24 mouse cellular contexts compared by ENCODE assay signal in genomic region chr8:61375205-61375604, GRCm38 (mm10).
A peak's percentile ranks its signal among the peaks of the same experiment; 100 is the strongest.
DNase-seq lines count a peak whose midpoint lies in the region; ATAC-seq and TF ChIP-seq lines count a peak whose summit lies in the region.
"Had no signal": no experiment of that assay in that cellular context is flagged by ENCODE, and none has a peak within 500 bp of the region (broad histone marks: within the 10 kb centered on the region; RNA-seq: fewer than 3 reads in every experiment).

No protein-coding gene starts in this region.

- no peak overlapping the region for H3K4me2 ChIP-seq in intestine, embryonic 16.5 days (ENCODE audit: low read depth, low read length)
- H3K4me2 ChIP-seq in intestine, postnatal 0 days (replicated peaks; ENCODE audit: low read depth), result no peak overlapping the region
- no peak overlapping the region for H3K4me2 ChIP-seq in kidney, embryonic 15.5 days
- no peak overlapping the region for H3K4me2 ChIP-seq in kidney, postnatal 0 days (ENCODE audit: low read length)
- H3K4me2 ChIP-seq: embryonic facial prominence, embryonic 12.5 days; forebrain, embryonic 13.5 days had no signal

- peaks cover 3% of the 10 kb centered on the region; the same call in 1 of the 2 replicates for H3K4me1 ChIP-seq in intestine, embryonic 16.5 days (ENCODE audit: control insufficient read depth, insufficient read depth, low read length)
- no peaks in the 10 kb centered on the region; the same call in 1 of the 2 replicates for H3K4me1 ChIP-seq in intestine, postnatal 0 days (replicated peaks; ENCODE audit: control insufficient read depth, insufficient read depth, low read length)
- peaks cover 15% of the 10 kb centered on the region for H3K4me1 ChIP-seq in kidney, adult 2 months (ENCODE audit: control insufficient read depth, insufficient read depth, low read length)
- peaks cover 6% of the 10 kb centered on the region; the same call in 1 of the 2 replicates for H3K4me1 ChIP-seq in kidney, embryonic 15.5 days
- H3K4me1 ChIP-seq in kidney, postnatal 0 days (replicated peaks; ENCODE audit: insufficient read depth, low read length), result no peaks in the 10 kb centered on the region
- H3K4me1 ChIP-seq: embryonic facial prominence, embryonic 10.5 days; embryonic facial prominence, embryonic 12.5 days had no signal

- no peak for TF ChIP-seq CTCF in intestine, postnatal 0 days (IDR thresholded peaks at IDR 0.05; ENCODE audit: low read depth)
- no peak for TF ChIP-seq CTCF in kidney, adult 2 months (conservative IDR thresholded peaks at IDR 0.05; ENCODE audit: insufficient read depth, insufficient read length, low read depth, low read length)
- TF ChIP-seq CTCF in kidney, postnatal 0 days (IDR thresholded peaks at IDR 0.05; ENCODE audit: low read depth), result no peak

- peak; percentile 59 for DNase-seq in kidney, adult 2 months
- DNase-seq in kidney, postnatal 14 days, result no peak
- no peak for DNase-seq in kidney, adult 8-10 months
- DNase-seq in kidney, postnatal 0 days (ENCODE audit: low spot score), result no peak
- no peak for DNase-seq in kidney, postnatal 25 days
- DNase-seq: adrenal gland, adult 8-10 months; adrenal gland, postnatal 14 days; adrenal gland, postnatal 36 days; B cell, adult 2 months; cerebellum, adult 11-12 months; cerebellum, adult 2 months; cerebellum, adult 9-10 months; cerebellum, postnatal 10 days; cerebellum, postnatal 25 days had no signal

- WGBS in intestine, embryonic 16.5 days, result 57% methylated on average over 7 of the region's 7 CpGs
- 50% methylated on average over 7 of the region's 7 CpGs for WGBS in intestine, postnatal 0 days
- WGBS in kidney, adult 2 months, result 39% methylated on average over 7 of the region's 7 CpGs
- WGBS in kidney, embryonic 15.5 days, result 65% methylated on average over 7 of the region's 7 CpGs
- 58% methylated on average over 7 of the region's 7 CpGs for WGBS in kidney, postnatal 0 days

- no peak for TF ChIP-seq POLR2A in kidney, adult 2 months (IDR thresholded peaks at IDR 0.05; ENCODE audit: low read depth, low read length)

- peak; percentile 28; the same call in 1 of the 2 replicates for ATAC-seq in intestine, embryonic 16.5 days
- no peak for ATAC-seq in intestine, postnatal 0 days
- ATAC-seq in kidney, embryonic 15.5 days (replicated peaks; ENCODE audit: low FRiP score), result peak; percentile 53
- ATAC-seq in kidney, postnatal 0 days (replicated peaks; ENCODE audit: low FRiP score, low read depth), result no peak
- ATAC-seq: activated CD4-positive, CD25-positive, alpha-beta regulatory T cell, adult 4 months; forebrain, embryonic 13.5 days; Patski had no signal

- 0 out of 2 replicates have a peak, but pooled peaks cover 8% of the 10 kb centered on the region for H3K36me3 ChIP-seq in intestine, embryonic 16.5 days (ENCODE audit: control insufficient read depth, insufficient read depth, low read length)
- peaks cover 25% of the 10 kb centered on the region for H3K36me3 ChIP-seq in intestine, postnatal 0 days (ENCODE audit: control insufficient read depth, insufficient read depth)
- H3K36me3 ChIP-seq in kidney, adult 2 months (ENCODE audit: control insufficient read depth, insufficient read depth, low read length), result peaks cover 2% of the 10 kb centered on the region; the same call in 1 of the 2 replicates
- H3K36me3 ChIP-seq in kidney, embryonic 15.5 days, result peaks cover 66% of the 10 kb centered on the region
- H3K36me3 ChIP-seq in kidney, postnatal 0 days (ENCODE audit: insufficient read depth, low read length), result peaks cover 11% of the 10 kb centered on the region; the same call in 1 of the 2 replicates

- H3K4me3 ChIP-seq in intestine, embryonic 16.5 days (ENCODE audit: low read length), result no peak overlapping the region
- H3K4me3 ChIP-seq in intestine, postnatal 0 days (ENCODE audit: low read depth, low read length), result no peak overlapping the region
- no peak overlapping the region for H3K4me3 ChIP-seq in kidney, adult 2 months (ENCODE audit: insufficient read depth, low read depth, low read length)
- no peak overlapping the region for H3K4me3 ChIP-seq in kidney, embryonic 15.5 days (replicated peaks)
- H3K4me3 ChIP-seq in kidney, postnatal 0 days (replicated peaks; ENCODE audit: low read depth, low read length), result no peak overlapping the region
- H3K4me3 ChIP-seq: embryonic facial prominence, embryonic 10.5 days; embryonic facial prominence, embryonic 12.5 days; forebrain, embryonic 13.5 days had no signal

- H3K27ac ChIP-seq in intestine, embryonic 16.5 days (ENCODE audit: low read length), result no peak overlapping the region
- no peak overlapping the region for H3K27ac ChIP-seq in intestine, postnatal 0 days (ENCODE audit: low read depth, low read length)
- peak overlapping the region; percentile 74 for H3K27ac ChIP-seq in kidney, adult 2 months (ENCODE audit: insufficient read depth, low read depth, low read length)
- H3K27ac ChIP-seq in kidney, embryonic 15.5 days, result peak overlapping the region; percentile 59
- H3K27ac ChIP-seq in kidney, postnatal 0 days, result peak overlapping the region; percentile 52; the same call in 1 of the 2 replicates
- H3K27ac ChIP-seq: embryonic facial prominence, embryonic 10.5 days; embryonic facial prominence, embryonic 12.5 days; forebrain, embryonic 13.5 days had no signal

- H3K9ac ChIP-seq in intestine, embryonic 16.5 days (ENCODE audit: low read depth, low read length), result no peak overlapping the region
- H3K9ac ChIP-seq in intestine, postnatal 0 days (ENCODE audit: low read depth, low read length), result no peak overlapping the region
- H3K9ac ChIP-seq in kidney, embryonic 15.5 days, result no peak overlapping the region
- H3K9ac ChIP-seq in kidney, postnatal 0 days (ENCODE audit: low read depth, low read length), result no peak overlapping the region
- H3K9ac ChIP-seq: embryonic facial prominence, embryonic 12.5 days; forebrain, embryonic 13.5 days had no signal

- H3K9me3 ChIP-seq in intestine, embryonic 16.5 days (ENCODE audit: control insufficient read depth, low read length), result no peaks in the 10 kb centered on the region
- H3K9me3 ChIP-seq in intestine, postnatal 0 days (ENCODE audit: control insufficient read depth), result no peaks in the 10 kb centered on the region
- H3K9me3 ChIP-seq in kidney, embryonic 15.5 days (replicated peaks), result no peaks in the 10 kb centered on the region
- H3K9me3 ChIP-seq in kidney, postnatal 0 days (replicated peaks; ENCODE audit: low read length), result no peaks in the 10 kb centered on the region
- H3K9me3 ChIP-seq: embryonic facial prominence, embryonic 10.5 days; embryonic facial prominence, embryonic 12.5 days; forebrain, embryonic 13.5 days; G1E had no signal

- no peaks in the 10 kb centered on the region for H3K27me3 ChIP-seq in intestine, embryonic 16.5 days (replicated peaks; ENCODE audit: control insufficient read depth, insufficient read depth, low read length)
- H3K27me3 ChIP-seq in intestine, postnatal 0 days (replicated peaks; ENCODE audit: control insufficient read depth, insufficient read depth, low read length), result no peaks in the 10 kb centered on the region
- H3K27me3 ChIP-seq in kidney, adult 2 months (replicated peaks; ENCODE audit: control insufficient read depth, insufficient read depth, low read length), result no peaks in the 10 kb centered on the region
- H3K27me3 ChIP-seq in kidney, embryonic 15.5 days, result no peaks in the 10 kb centered on the region
- H3K27me3 ChIP-seq in kidney, postnatal 0 days (ENCODE audit: insufficient read depth, low read length), result no peaks in the 10 kb centered on the region
- H3K27me3 ChIP-seq: CH12.LX; embryonic facial prominence, embryonic 12.5 days; forebrain, embryonic 13.5 days; Patski had no signal

Comparison
In these comparisons a context has a peak if more than half of its experiments do, and no peak if none do; other contexts are left out.
1. ATAC-seq: peak in intestine, embryonic 16.5 days (single experiment) and kidney, embryonic 15.5 days (single experiment); none in intestine, postnatal 0 days (single experiment) and kidney, postnatal 0 days (single experiment).
2. H3K27ac ChIP-seq: peak in kidney, adult 2 months (single experiment), kidney, embryonic 15.5 days (single experiment) and kidney, postnatal 0 days (single experiment); none in intestine, embryonic 16.5 days (single experiment) and intestine, postnatal 0 days (single experiment).